Mouse (Mus musculus): ENCODE results near the gene Ssbp3. TPM values are rescaled to one million over a fixed set of nuclear protein-coding genes. Genes with fewer than 3 reads are reported as not detected.

Ssbp3 gene
- total RNA-seq, 4 experiments from 2014 or later = 150 to 180 (median 160) TPM

GRCm38 (mm10) chr4:106985899-106986832 is 75.7 kb downstream of the Ssbp3 start:
- DNase-seq (ENCODE audit: low spot score in 2 of 2) = no peak

- DNase-seq (ENCODE audit: low spot score in 2 of 2) = peak in 1 of 2 experiments; percentile 75
Observed at GRCm38 (mm10) chr4:106987725-106988364, 77.3 kb downstream of the Ssbp3 start.

GRCm38 (mm10) chr4:106988886-106989225 is 78.4 kb downstream of the Ssbp3 start:
- DNase-seq (ENCODE audit: low spot score in 2 of 2) = no peak

GRCm38 (mm10) chr4:106989226-106989983 is 78.9 kb downstream of the Ssbp3 start:
- no peak for DNase-seq (ENCODE audit: low spot score in 2 of 2)

GRCm38 (mm10) chr4:106993053-106993452 is 82.6 kb downstream of the Ssbp3 start:
- DNase-seq (ENCODE audit: low spot score in 2 of 2) = no peak

- DNase-seq (ENCODE audit: low spot score in 2 of 2) = no peak
Observed at GRCm38 (mm10) chr4:106994252-106994651, 83.8 kb downstream of the Ssbp3 start.

- DNase-seq (ENCODE audit: low spot score in 2 of 2) = no peak
Observed at GRCm38 (mm10) chr4:106995069-106995468, 84.6 kb downstream of the Ssbp3 start.

GRCm38 (mm10) chr4:106995513-106995912 is 85.0 kb downstream of the Ssbp3 start:
- no peak for DNase-seq (ENCODE audit: low spot score in 2 of 2)

- peak; percentile 39 to 50 for DNase-seq (ENCODE audit: low spot score in 2 of 2)
Observed at GRCm38 (mm10) chr4:106996305-106997076, 86.0 kb downstream of the Ssbp3 start.

GRCm38 (mm10) chr4:107001259-107001810 is 90.8 kb downstream of the Ssbp3 start:
- no peak for DNase-seq (ENCODE audit: low spot score in 2 of 2)

- DNase-seq (ENCODE audit: low spot score in 2 of 2) = peak in 1 of 2 experiments; percentile 44
Observed at GRCm38 (mm10) chr4:107001916-107002488, 91.5 kb downstream of the Ssbp3 start.

- no peak for DNase-seq (ENCODE audit: low spot score in 2 of 2)
Observed at GRCm38 (mm10) chr4:107002517-107003165, 92.1 kb downstream of the Ssbp3 start.

GRCm38 (mm10) chr4:107003199-107003598 is 92.7 kb downstream of the Ssbp3 start:
- no peak for DNase-seq (ENCODE audit: low spot score in 2 of 2)

- DNase-seq (ENCODE audit: low spot score in 2 of 2) = no peak
Observed at GRCm38 (mm10) chr4:107003786-107004185, 93.3 kb downstream of the Ssbp3 start.

- no peak for DNase-seq (ENCODE audit: low spot score in 2 of 2)
Observed at GRCm38 (mm10) chr4:107004346-107004745, 93.8 kb downstream of the Ssbp3 start.

- no peak for DNase-seq (ENCODE audit: low spot score in 2 of 2)
Observed at GRCm38 (mm10) chr4:107005166-107005565, 94.7 kb downstream of the Ssbp3 start.

- DNase-seq (ENCODE audit: low spot score in 2 of 2) = no peak
Observed at GRCm38 (mm10) chr4:107006229-107006628, 95.7 kb downstream of the Ssbp3 start.

- no peak for DNase-seq (ENCODE audit: low spot score in 2 of 2)
Observed at GRCm38 (mm10) chr4:107006807-107007206, 96.3 kb downstream of the Ssbp3 start.

- DNase-seq (ENCODE audit: low spot score in 2 of 2) = no peak
Observed at GRCm38 (mm10) chr4:107007359-107007758, 96.9 kb downstream of the Ssbp3 start.

- no peak for DNase-seq (ENCODE audit: low spot score in 2 of 2)
Observed at GRCm38 (mm10) chr4:107008161-107008560, 97.7 kb downstream of the Ssbp3 start.

Data from layer of hippocampus, adult 8-10 months (tissue).